Mouse (Mus musculus) embryonic facial prominence, embryonic 14.5 days (tissue): Measurements from ENCODE around the gene Fsd2. TPM values are rescaled to one million over a fixed set of nuclear protein-coding genes. Genes with fewer than 3 reads are reported as not detected.

ENCODE experiments used
- ATAC-seq: fragments of 200-750 bp; cut with Nextera tagmentation; 2 replicates; pipeline ENCODE4 v1.8.0; 2017; ENCODE audit warnings: low read depth, moderate number of reproducible peaks, moderate TSS enrichment
- DNase-seq: peaks from one replicate; pipeline ENCODE4 v3.0.0-alpha.2; 2015; ENCODE audit warnings: low spot score
- H3K27ac ChIP-seq: fragments of 300-500 bp; sonication (generic); replicated peaks from 2 replicates; pipeline ENCODE4 v1.5.1; 2014; ENCODE audit warnings: low read depth, mild to moderate bottlenecking, low read length, moderate library complexity
- H3K27me3 ChIP-seq: fragments of 300-500 bp; sonication (generic); replicated peaks from 2 replicates; pipeline ENCODE4 v1.6.1; 2014; ENCODE audit warnings: low read length; ENCODE audit not compliant: control insufficient read depth, insufficient read depth
- H3K36me3 ChIP-seq: fragments of 300-500 bp; sonication (generic); 2 replicates; pipeline ENCODE4 v1.6.1; 2014; ENCODE audit warnings: low read length, mixed read lengths; ENCODE audit not compliant: control insufficient read depth, insufficient read depth
- H3K4me1 ChIP-seq: fragments of 300-500 bp; sonication (generic); 2 replicates; pipeline ENCODE4 v1.6.1; 2014; ENCODE audit warnings: antibody characterized with exemption, low read length; ENCODE audit not compliant: control insufficient read depth, insufficient read depth
- H3K4me2 ChIP-seq: fragments of 300-500 bp; sonication (generic); 2 replicates; pipeline ENCODE4 v1.6.1; 2014; ENCODE audit warnings: low read depth, mild to moderate bottlenecking, low read length, moderate library complexity, mixed read lengths
- H3K4me3 ChIP-seq: fragments of 300-500 bp; sonication (generic); 2 replicates; pipeline ENCODE4 v1.5.1; 2014; ENCODE audit warnings: low read depth, mild to moderate bottlenecking, low read length
- H3K9ac ChIP-seq: fragments of 300-500 bp; sonication (generic); 2 replicates; pipeline ENCODE4 v1.6.1; 2014; ENCODE audit warnings: low read depth, mild to moderate bottlenecking, low read length, moderate library complexity, mixed read lengths
- H3K9me3 ChIP-seq: fragments of 300-500 bp; sonication (generic); 2 replicates; pipeline ENCODE4 v1.6.1; 2016; ENCODE audit warnings: low read length; ENCODE audit not compliant: control insufficient read depth
- WGBS: fragments of 180-500 bp; shearing (Covaris S2); extraction: QIAGEN DNeasy Blood & Tissue Kit; methylation state at CpG from one replicate; pipeline ENCODE4 v1.1.7; 2014; 5-methylcytosine and 5-hydroxymethylcytosine counted together
- polyA plus RNA-seq: library from polyadenylated mRNA; unstranded; fragments of >200 nt; fragmentation: Nextera tagmentation; extraction: Ambion mirVana; gene quantifications from 2 replicates; pipeline ENCODE4 v1.2.1, GENCODE M21; 2014

The Fsd2 gene
- polyA plus RNA-seq, 1 experiment from 2014 or later: 5.0 TPM

DNA sequence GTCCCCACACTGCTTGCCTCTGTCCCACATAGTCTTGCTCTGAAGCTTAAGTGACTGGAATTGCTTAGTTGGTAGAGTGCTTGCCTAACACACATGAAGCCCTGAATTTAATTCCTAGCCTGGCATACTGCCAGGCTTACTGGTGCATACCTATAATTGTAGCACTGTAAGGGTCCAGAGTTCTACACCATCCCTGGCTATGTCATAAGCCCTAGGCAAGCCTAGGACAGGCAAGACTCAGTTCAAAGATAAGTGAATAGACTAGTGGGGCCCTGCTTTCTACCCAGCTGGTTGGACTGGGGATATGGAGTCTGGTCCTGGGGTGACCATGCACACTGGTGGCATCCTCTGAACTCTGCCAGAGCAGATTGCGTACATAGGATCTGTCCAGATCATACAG is 30.9 kb upstream of the Fsd2 start:
- peaks cover 36% of the 10 kb centered on the region; the same call in 1 of the 2 replicates for H3K36me3 ChIP-seq
- H3K4me2 ChIP-seq: no peak overlapping the region
- no peak overlapping the region for H3K4me3 ChIP-seq
- no peak for DNase-seq
- no peak overlapping the region for H3K27ac ChIP-seq
- ATAC-seq: no peak
- no peaks in the 10 kb centered on the region for H3K9me3 ChIP-seq
- 96% methylated on average over 1 of the region's 1 CpGs for WGBS
- H3K27me3 ChIP-seq: no peaks in the 10 kb centered on the region
- no peaks in the 10 kb centered on the region for H3K4me1 ChIP-seq
- no peak overlapping the region for H3K9ac ChIP-seq

DNA sequence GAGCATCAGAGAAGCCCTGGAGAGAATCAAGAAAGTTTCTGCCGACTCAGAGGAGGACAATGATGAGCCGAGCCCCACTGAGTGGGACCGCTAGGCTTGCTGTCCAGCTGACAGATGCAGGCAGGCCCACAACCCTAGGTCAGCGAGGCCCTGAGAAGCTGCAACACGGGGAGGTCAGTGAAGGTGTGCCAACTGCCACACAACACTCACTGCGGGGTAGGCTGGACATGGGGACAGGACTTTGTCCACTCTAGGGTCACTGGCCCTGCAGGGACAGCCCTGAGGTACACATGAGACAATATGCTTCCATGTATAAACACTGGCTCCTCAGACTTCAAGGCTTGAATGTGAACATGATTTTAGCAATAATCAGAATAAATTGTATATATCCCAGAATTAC is 29.3 kb upstream of the Fsd2 start:
- H3K36me3 ChIP-seq: peaks cover 51% of the 10 kb centered on the region
- no peak for ATAC-seq
- H3K9ac ChIP-seq: no peak overlapping the region
- WGBS: 81% methylated on average over 6 of the region's 6 CpGs
- H3K27me3 ChIP-seq: no peaks in the 10 kb centered on the region
- no peaks in the 10 kb centered on the region for H3K9me3 ChIP-seq
- no peak overlapping the region for H3K27ac ChIP-seq
- no peak overlapping the region for H3K4me3 ChIP-seq
- H3K4me1 ChIP-seq: no peaks in the 10 kb centered on the region
- no peak overlapping the region for H3K4me2 ChIP-seq
- no peak for DNase-seq

DNA sequence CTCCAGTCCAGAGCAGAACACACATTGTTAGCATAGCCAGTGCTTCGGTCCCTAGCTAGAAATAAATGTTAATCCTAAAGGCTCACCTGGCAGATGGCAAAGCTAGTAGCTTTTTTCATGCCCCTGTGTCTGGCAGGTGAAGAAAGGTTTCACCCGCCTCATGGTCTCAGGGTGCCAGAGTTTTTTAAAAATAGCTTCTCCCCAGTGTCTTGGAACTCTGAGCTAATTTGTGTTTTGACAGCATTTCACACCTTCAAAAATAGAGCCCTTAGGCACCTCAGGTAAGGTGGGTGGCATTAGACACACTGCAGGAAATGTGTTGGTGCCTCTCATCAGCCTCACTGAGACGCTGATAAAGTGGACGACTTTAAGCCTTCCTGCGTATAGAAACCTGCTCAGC is 28.3 kb upstream of the Fsd2 start:
- ATAC-seq (no peak), DNase-seq (no peak)
- H3K27ac ChIP-seq: no peak overlapping the region
- 85% methylated on average over 5 of the region's 5 CpGs for WGBS
- peaks cover 56% of the 10 kb centered on the region for H3K36me3 ChIP-seq
- no peaks in the 10 kb centered on the region for H3K9me3 ChIP-seq
- no peak overlapping the region for H3K4me2 ChIP-seq
- no peak overlapping the region for H3K4me3 ChIP-seq
- H3K4me1 ChIP-seq: no peaks in the 10 kb centered on the region
- no peaks in the 10 kb centered on the region for H3K27me3 ChIP-seq
- H3K9ac ChIP-seq: no peak overlapping the region

DNA sequence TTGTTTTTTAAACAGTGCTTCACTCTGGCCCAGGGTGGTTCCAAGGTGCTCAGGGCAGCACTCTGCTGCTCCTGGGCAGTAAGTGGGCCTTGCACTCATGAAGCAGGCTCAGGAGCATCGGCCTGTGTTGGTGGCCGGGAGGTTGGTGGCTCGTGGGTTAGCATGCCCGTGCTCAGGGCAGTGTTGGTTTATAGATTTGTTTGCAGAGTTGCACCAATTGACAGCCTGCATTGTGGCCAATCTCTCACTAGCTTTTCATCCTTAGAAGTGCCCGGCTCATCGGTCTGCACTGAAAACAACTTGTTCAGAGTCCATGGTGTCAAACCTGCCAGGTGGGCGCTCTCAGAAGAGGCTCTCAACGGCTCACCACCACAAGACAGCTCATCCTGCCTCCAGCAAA is 26.6 kb upstream of the Fsd2 start:
- Histone ChIP-seq H3K36me3 (peaks cover 56% of the 10 kb centered on the region), H3K27me3 (no peaks in the 10 kb centered on the region), H3K4me2 (no peak overlapping the region), H3K9ac (no peak overlapping the region), H3K27ac (no peak overlapping the region), H3K9me3 (no peaks in the 10 kb centered on the region), H3K4me1 (no peaks in the 10 kb centered on the region), H3K4me3 (no peak overlapping the region)
- WGBS: 89% methylated on average over 8 of the region's 8 CpGs
- DNase-seq (no peak), ATAC-seq (no peak)

DNA sequence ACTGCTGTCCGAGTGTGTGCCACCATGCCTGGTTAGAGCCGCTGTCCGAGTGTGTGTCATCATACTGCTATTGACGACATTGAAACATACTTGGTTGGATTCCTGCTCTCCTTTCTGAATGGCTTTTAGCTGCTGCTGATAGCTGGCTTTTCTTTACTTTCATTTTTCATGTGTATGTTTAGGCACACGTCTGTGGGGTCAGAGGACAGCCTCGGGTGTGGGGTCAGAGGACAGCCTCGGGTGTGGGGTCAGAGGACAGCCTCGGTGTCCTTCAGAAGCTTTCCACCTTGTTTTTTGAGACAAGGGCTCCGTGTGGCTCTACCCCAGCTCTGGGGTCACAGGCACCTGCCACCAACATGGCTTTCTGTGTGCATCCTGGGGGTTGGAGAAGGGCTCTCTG is 25.9 kb upstream of the Fsd2 start:
- no peak overlapping the region for H3K27ac ChIP-seq
- H3K9me3 ChIP-seq: no peaks in the 10 kb centered on the region
- H3K4me2 ChIP-seq: no peak overlapping the region
- no peak for ATAC-seq
- DNase-seq: no peak
- no peak overlapping the region for H3K4me3 ChIP-seq
- H3K9ac ChIP-seq: no peak overlapping the region
- H3K36me3 ChIP-seq: peaks cover 54% of the 10 kb centered on the region
- no peaks in the 10 kb centered on the region for H3K4me1 ChIP-seq
- H3K27me3 ChIP-seq: no peaks in the 10 kb centered on the region
- 82% methylated on average over 9 of the region's 9 CpGs for WGBS

DNA sequence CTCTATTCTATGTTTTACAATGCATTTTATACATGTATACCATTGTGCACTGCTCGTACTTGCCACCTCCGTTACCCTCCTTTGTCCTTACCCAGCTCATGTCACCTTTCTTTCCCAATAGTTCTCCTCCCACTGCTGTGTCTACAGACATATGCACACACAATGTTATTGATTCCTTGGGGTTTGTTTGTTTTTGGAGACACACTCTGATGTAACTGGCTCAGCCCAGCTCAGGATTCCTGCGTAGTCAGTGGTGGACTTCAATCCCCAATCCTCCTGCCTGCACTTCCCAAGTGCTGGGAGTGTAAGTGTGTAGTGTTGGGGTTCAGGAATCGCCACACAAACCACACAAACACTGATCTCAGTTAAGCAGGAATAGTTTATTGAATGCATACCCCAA is 20.5 kb upstream of the Fsd2 start:
- Histone ChIP-seq H3K9me3 (peaks cover 3% of the 10 kb centered on the region; the same call in 1 of the 2 replicates), H3K27ac (no peak overlapping the region), H3K4me2 (no peak overlapping the region), H3K27me3 (no peaks in the 10 kb centered on the region), H3K4me3 (no peak overlapping the region), H3K9ac (no peak overlapping the region), H3K36me3 (peaks cover 48% of the 10 kb centered on the region), H3K4me1 (no peaks in the 10 kb centered on the region)
- DNase-seq: no peak
- no peak for ATAC-seq
- 86% methylated on average over 4 of the region's 4 CpGs for WGBS

DNA sequence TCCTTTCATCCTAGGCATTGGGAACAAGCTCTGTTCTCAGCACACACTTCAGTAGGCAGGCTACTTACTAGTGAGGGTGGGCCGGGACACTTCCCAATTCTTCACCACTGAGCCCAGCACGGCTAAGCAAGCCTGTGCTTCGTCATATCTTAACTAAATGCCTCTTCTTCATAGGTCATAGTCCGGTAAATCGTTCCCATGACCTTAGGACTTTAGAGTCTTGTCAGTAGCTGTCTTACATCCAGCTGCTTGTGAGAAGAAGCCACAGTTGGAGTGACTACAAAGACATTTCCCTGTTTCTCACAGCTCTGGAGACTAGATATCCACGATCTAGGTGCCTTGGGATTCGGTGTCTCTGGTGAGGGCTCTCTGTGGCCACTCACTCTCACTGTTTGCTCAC is 18.6 kb upstream of the Fsd2 start:
- no peak overlapping the region for H3K27ac ChIP-seq
- H3K36me3 ChIP-seq: peaks cover 34% of the 10 kb centered on the region
- DNase-seq: no peak
- no peak for ATAC-seq
- peaks cover 3% of the 10 kb centered on the region; the same call in 1 of the 2 replicates for H3K9me3 ChIP-seq
- WGBS: 93% methylated on average over 7 of the region's 7 CpGs
- no peak overlapping the region for H3K9ac ChIP-seq
- H3K4me2 ChIP-seq: no peak overlapping the region
- H3K27me3 ChIP-seq: no peaks in the 10 kb centered on the region
- H3K4me3 ChIP-seq: no peak overlapping the region
- H3K4me1 ChIP-seq: no peaks in the 10 kb centered on the region

DNA sequence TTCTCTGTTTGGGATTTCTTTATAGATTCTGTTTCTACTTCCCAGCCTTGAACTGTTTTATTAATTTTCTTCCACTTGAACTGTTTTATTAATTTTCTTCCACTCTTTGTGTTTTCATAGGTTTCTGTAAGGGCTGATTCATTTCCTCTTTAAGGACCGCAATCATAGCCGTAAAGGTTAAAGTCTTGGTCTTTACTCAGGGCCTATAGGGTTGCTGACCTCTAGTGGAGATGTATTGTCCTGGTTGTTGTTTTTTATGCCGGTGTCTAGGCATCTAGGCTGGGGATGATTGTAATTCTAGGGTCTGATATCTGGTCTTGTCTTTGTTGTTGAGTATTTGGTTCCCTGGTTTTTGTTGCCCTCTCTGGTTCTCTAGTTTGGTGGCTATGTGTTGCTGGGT is 16.8 kb upstream of the Fsd2 start:
- no peaks in the 10 kb centered on the region for H3K27me3 ChIP-seq
- peaks cover 3% of the 10 kb centered on the region; the same call in 1 of the 2 replicates for H3K9me3 ChIP-seq
- H3K4me2 ChIP-seq: no peak overlapping the region
- 73% methylated on average over 3 of the region's 3 CpGs for WGBS
- peaks cover 45% of the 10 kb centered on the region for H3K36me3 ChIP-seq
- no peak overlapping the region for H3K4me3 ChIP-seq
- no peak overlapping the region for H3K9ac ChIP-seq
- H3K27ac ChIP-seq: no peak overlapping the region
- no peaks in the 10 kb centered on the region for H3K4me1 ChIP-seq
- ATAC-seq (no peak), DNase-seq (no peak)

DNA sequence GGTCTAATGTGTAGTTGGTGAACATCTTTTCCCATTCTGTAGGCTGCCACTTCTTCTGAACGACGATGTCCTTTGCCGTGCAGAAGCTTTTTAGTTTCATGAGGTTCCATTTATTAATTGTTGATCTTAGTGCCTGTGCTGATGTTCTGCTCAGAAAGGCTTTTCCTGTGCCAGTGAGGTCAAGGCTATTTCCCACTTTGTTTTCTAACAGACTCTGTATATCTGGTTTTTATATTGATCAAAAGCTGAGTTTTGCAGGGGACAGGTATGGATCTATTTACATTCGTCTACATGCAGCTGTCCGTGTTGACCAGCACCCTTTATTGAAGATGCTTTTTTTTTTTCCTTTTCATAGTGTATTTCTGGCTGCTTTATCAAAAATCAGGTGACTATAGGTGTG is 12.6 kb upstream of the Fsd2 start:
- H3K36me3 ChIP-seq: peaks cover 29% of the 10 kb centered on the region; the same call in 1 of the 2 replicates
- no peak overlapping the region for H3K4me3 ChIP-seq
- H3K27ac ChIP-seq: no peak overlapping the region
- ATAC-seq (no peak), DNase-seq (no peak)
- no peaks in the 10 kb centered on the region for H3K27me3 ChIP-seq
- H3K4me1 ChIP-seq: no peaks in the 10 kb centered on the region
- H3K9ac ChIP-seq: no peak overlapping the region
- 95% methylated on average over 5 of the region's 5 CpGs for WGBS
- no peak overlapping the region for H3K4me2 ChIP-seq
- H3K9me3 ChIP-seq: no peaks in the 10 kb centered on the region
